Mouse (Mus musculus) testis, adult 2 months (tissue): ENCODE measurements around the gene Mgll. TPM values are rescaled to one million over a fixed set of nuclear protein-coding genes. Genes with fewer than 3 reads are reported as not detected.

ENCODE experiments used
- H3K27ac ChIP-seq: fragments of 200-500 bp; 2 replicates; pipeline ENCODE4 v1.5.1; 2012; ENCODE audit warnings: low read depth, low read length; ENCODE audit not compliant: control insufficient read depth, insufficient read depth
- H3K27me3 ChIP-seq: fragments of 200-500 bp; 2 replicates; pipeline ENCODE4 v1.6.1; 2012; ENCODE audit warnings: mild to moderate bottlenecking, low read length, moderate library complexity; ENCODE audit not compliant: control insufficient read depth, insufficient read depth
- H3K36me3 ChIP-seq: fragments of 200-500 bp; 2 replicates; pipeline ENCODE4 v1.6.1; 2012; ENCODE audit warnings: mild to moderate bottlenecking, low read length; ENCODE audit not compliant: control insufficient read depth, insufficient read depth
- H3K4me1 ChIP-seq: fragments of 200-500 bp; 2 replicates; pipeline ENCODE4 v1.6.1; 2012; ENCODE audit warnings: low read length; ENCODE audit not compliant: control insufficient read depth, insufficient read depth
- H3K4me3 ChIP-seq: fragments of 200-500 bp; 2 replicates; pipeline ENCODE4 v1.5.1; 2012; ENCODE audit warnings: low read depth, mild to moderate bottlenecking, low read length, moderate library complexity, mixed read lengths; ENCODE audit not compliant: control insufficient read depth
- CTCF ChIP-seq: fragments of 200-500 bp; IDR thresholded peaks from 2 replicates; pipeline ENCODE4 v1.5.1; 2012; ENCODE audit warnings: low read depth, mild to moderate bottlenecking, inconsistent platforms, low read length, moderate library complexity; ENCODE audit not compliant: control insufficient read depth, insufficient read depth, insufficient replicate concordance
- POLR2A ChIP-seq: fragments of 200-500 bp; IDR thresholded peaks from 2 replicates; pipeline ENCODE4 v1.6.1; 2012; ENCODE audit warnings: low read depth, mild to moderate bottlenecking, inconsistent platforms, low read length, moderate library complexity; ENCODE audit not compliant: control insufficient read depth
- polyA plus RNA-seq: library from polyadenylated mRNA; depleted of rRNA; stranded (reverse); fragments of >200 nt; gene quantifications from 2 replicates; pipeline ENCODE4 v1.2.3, GENCODE M21; 2012; rRNA removed

Mgll gene
- polyA plus RNA-seq, 1 experiment: 38.5 TPM

DNA sequence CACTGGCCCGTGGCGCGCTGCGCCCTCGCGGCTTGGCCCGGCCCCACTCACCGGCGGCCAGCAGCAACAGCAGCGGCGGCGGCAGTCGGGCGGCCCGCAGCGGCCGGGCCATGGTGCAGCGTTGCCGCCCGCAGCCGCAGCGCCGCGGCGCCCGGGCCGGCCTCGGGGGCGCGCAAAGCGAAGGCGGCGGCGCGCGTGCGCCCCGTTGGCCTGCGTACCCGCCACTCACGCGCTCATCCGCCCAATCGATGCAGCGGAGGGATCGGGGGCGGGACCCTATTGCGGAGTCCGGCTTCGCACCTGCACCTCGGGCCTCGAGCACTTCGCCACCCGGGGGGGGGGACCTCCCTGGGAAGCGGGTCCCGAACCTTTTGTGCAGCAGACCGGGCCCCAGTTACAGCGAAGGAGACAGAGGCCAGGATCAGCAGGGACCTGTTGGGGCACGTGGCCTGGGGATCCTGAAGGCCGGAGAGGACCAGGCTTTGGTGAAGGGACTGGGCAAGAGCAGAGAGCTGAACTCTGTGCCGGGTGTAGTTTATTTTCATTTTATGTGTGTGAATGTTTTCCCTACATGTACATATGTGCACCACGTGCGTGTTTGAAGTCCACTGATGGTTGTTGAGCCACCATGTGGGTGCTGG lies 150.8 kb downstream of the Mgll start, which contains the start of gene Podxl2:
Podxl2 (minus strand) TSS at position 177 of the 641 bp plus-strand sequence.
- Histone ChIP-seq H3K27me3 (no peaks in the 10 kb centered on the region), H3K27ac (no peak within 1 kb of the TSS), H3K36me3 (no peaks in the 10 kb centered on the region), H3K4me1 (peaks cover 16% of the 10 kb centered on the region), H3K4me3 (peak within 1 kb of the TSS; percentile 85)
- 0 out of 2 replicates have a peak, but pooled peaks have one; percentile 11 for TF ChIP-seq POLR2A
- TF ChIP-seq CTCF: no peak

Other genes with a start within 250 kb of the Mgll start
- 250 and 263 TPM in 2 replicates for gene Sec61a1, start 205.5 kb upstream of the Mgll start, polyA plus RNA-seq
- 0.70 and 0.83 TPM in 2 replicates for gene Kbtbd12, start 86.5 kb upstream of the Mgll start, polyA plus RNA-seq
- gene Abtb1, start 117.6 kb downstream of the Mgll start, polyA plus RNA-seq: 46.5 and 51.8 TPM in 2 replicates
- 20.5 and 21.3 TPM in 2 replicates for gene Podxl2, start 150.6 kb downstream of the Mgll start, polyA plus RNA-seq
- 7.1 and 8.1 TPM in 2 replicates for gene Mcm2, start 174.4 kb downstream of the Mgll start, polyA plus RNA-seq
- gene Tpra1, start 177.8 kb downstream of the Mgll start, polyA plus RNA-seq: 16.4 and 17.1 TPM in 2 replicates